Mouse (Mus musculus) intestine, embryonic 14.5 days (tissue): ENCODE results near the gene Krtap4-16. TPM values are rescaled to one million over a fixed set of nuclear protein-coding genes. Genes with fewer than 3 reads are reported as not detected.
"Not testable (repeated sequence)": the region's sequence is repeated elsewhere in the genome, so short reads cannot be mapped to it uniquely, and the experiment has no call there.

ENCODE experiments used
- ATAC-seq: fragments of 200-750 bp; cut with Nextera tagmentation; replicated peaks from 2 replicates; pipeline ENCODE4 v1.8.0; 2017; ENCODE audit warnings: low read depth, moderate number of reproducible peaks, moderate TSS enrichment, moderate library complexity; ENCODE audit not compliant: low FRiP score, low TSS enrichment
- DNase-seq: peaks from one replicate; pipeline ENCODE4 v3.0.0-alpha.2; 2018; ENCODE audit warnings: low spot score
- H3K27ac ChIP-seq: fragments of 300-500 bp; sonication (generic); 2 replicates; pipeline ENCODE4 v1.5.1; 2014; ENCODE audit warnings: low read depth, mild to moderate bottlenecking, control low read depth
- H3K27me3 ChIP-seq: fragments of 300-500 bp; sonication (generic); replicated peaks from 2 replicates; pipeline ENCODE4 v1.6.1; 2014; ENCODE audit warnings: low read length, control low read depth; ENCODE audit not compliant: control insufficient read depth, insufficient read depth
- H3K36me3 ChIP-seq: fragments of 300-500 bp; sonication (generic); 2 replicates; pipeline ENCODE4 v1.6.1; 2014; ENCODE audit warnings: low read length, control low read depth; ENCODE audit not compliant: control insufficient read depth, insufficient read depth
- H3K4me1 ChIP-seq: fragments of 300-500 bp; sonication (generic); replicated peaks from 2 replicates; pipeline ENCODE4 v1.6.1; 2014; ENCODE audit warnings: low read length, control low read depth, mixed read lengths; ENCODE audit not compliant: control insufficient read depth, insufficient read depth
- H3K4me2 ChIP-seq: fragments of 300-500 bp; sonication (generic); 2 replicates; pipeline ENCODE4 v1.6.1; 2014; ENCODE audit warnings: low read length
- H3K4me3 ChIP-seq: fragments of 300-500 bp; sonication (generic); 2 replicates; pipeline ENCODE4 v1.5.1; 2014; ENCODE audit warnings: low read depth, low read length, control low read depth, mixed read lengths
- H3K9ac ChIP-seq: fragments of 300-500 bp; sonication (generic); 2 replicates; pipeline ENCODE4 v1.6.1; 2014; ENCODE audit warnings: mild to moderate bottlenecking, low read length
- H3K9me3 ChIP-seq: fragments of 300-500 bp; sonication (generic); 2 replicates; pipeline ENCODE4 v1.6.1; 2016; ENCODE audit warnings: low read length, control low read depth; ENCODE audit not compliant: control insufficient read depth
- WGBS: fragments of 180-500 bp; shearing (Covaris S2); extraction: QIAGEN DNeasy Blood & Tissue Kit; methylation state at CpG from one replicate; pipeline ENCODE4 v1.1.7; 2014; 5-methylcytosine and 5-hydroxymethylcytosine counted together
- polyA plus RNA-seq: library from polyadenylated mRNA; unstranded; fragments of >200 nt; fragmentation: Nextera tagmentation; extraction: Ambion mirVana; gene quantifications from 2 replicates; pipeline ENCODE4 v1.2.1, GENCODE M21; 2014

The Krtap4-16 gene
- polyA plus RNA-seq, 1 experiment from 2014 or later, result 0.19 TPM

- no peak within 1 kb of the TSS for H3K9ac ChIP-seq
- no peak within 1 kb of the TSS for H3K4me2 ChIP-seq
- no peaks in the 10 kb centered on the region for H3K36me3 ChIP-seq
- no peaks in the 10 kb centered on the region for H3K4me1 ChIP-seq
- no peaks in the 10 kb centered on the region for H3K27me3 ChIP-seq
- no peak within 1 kb of the TSS for H3K27ac ChIP-seq
- ATAC-seq (no peak), DNase-seq (no peak)
- no peaks in the 10 kb centered on the region for H3K9me3 ChIP-seq
- H3K4me3 ChIP-seq, result no peak within 1 kb of the TSS
- WGBS, result 68% methylated on average over 1 of the region's 1 CpGs
Observed at GRCm38 (mm10) chr11:99837966-99838365, 13.4 kb downstream of the Krtap4-16 start, which contains the start of gene 2300003K06Rik. TSS of gene 2300003K06Rik (minus strand) at chr11:99838066.

- H3K4me1 ChIP-seq, DNase-seq, ATAC-seq: not testable (repeated sequence)
Observed at GRCm38 (mm10) chr11:99815566-99815965, 35.8 kb downstream of the Krtap4-16 start, which contains the start of gene Gm11564. TSS of gene Gm11564 (minus strand) at chr11:99815666.

GRCm38 (mm10) chr11:99809792-99810191 lies 41.6 kb downstream of the Krtap4-16 start, which contains the start of gene Krtap4-13:
TSS of gene Krtap4-13 (minus strand) at chr11:99809892.
- H3K4me3 ChIP-seq, H3K4me1 ChIP-seq, DNase-seq, H3K27me3 ChIP-seq, H3K9ac ChIP-seq, H3K36me3 ChIP-seq, ATAC-seq, H3K9me3 ChIP-seq, H3K4me2 ChIP-seq, H3K27ac ChIP-seq: not testable (repeated sequence)

More at GRCm38 (mm10) chr11:99815566-99815965, 35.8 kb downstream of the Krtap4-16 start, which contains the start of gene Gm11564:
- H3K36me3 ChIP-seq, H3K9ac ChIP-seq, H3K27ac ChIP-seq, H3K9me3 ChIP-seq, H3K4me2 ChIP-seq, H3K27me3 ChIP-seq, H3K4me3 ChIP-seq: not testable (repeated sequence)
- 95% methylated on average over 2 of the region's 2 CpGs for whole genome bisulfite sequencing

- H3K9me3 ChIP-seq, ATAC-seq, H3K27me3 ChIP-seq, H3K27ac ChIP-seq, H3K9ac ChIP-seq, H3K36me3 ChIP-seq, H3K4me3 ChIP-seq, H3K4me2 ChIP-seq, H3K4me1 ChIP-seq, DNase-seq: not testable (repeated sequence)
- no CpG with 5 or more reads among the region's 1 CpGs for WGBS
Observed at GRCm38 (mm10) chr11:99804346-99804745, 47.1 kb downstream of the Krtap4-16 start, which contains the start of gene Gm11554. TSS of gene Gm11554 (minus strand) at chr11:99804446.

Other genes with a start within 250 kb of the Krtap4-16 start
- not detected in 2 replicates for gene Gm11938, start 248.3 kb downstream of the Krtap4-16 start, polyA plus RNA-seq
- not detected in 2 replicates for gene Gm11937, start 241.4 kb downstream of the Krtap4-16 start, polyA plus RNA-seq
- gene Krtap2-4, start 236.8 kb downstream of the Krtap4-16 start, polyA plus RNA-seq, result not detected in 2 replicates
- not detected in 2 replicates for gene Gm11562, start 231.2 kb downstream of the Krtap4-16 start, polyA plus RNA-seq
- not detected in 2 replicates for gene Krtap4-1, start 223.4 kb downstream of the Krtap4-16 start, polyA plus RNA-seq
- not detected in 2 replicates for gene Krtap4-2, start 216.5 kb downstream of the Krtap4-16 start, polyA plus RNA-seq
- gene Krtap4-7, start 207.5 kb downstream of the Krtap4-16 start, polyA plus RNA-seq, result not detected in 2 replicates
- not detected in 2 replicates for gene Gm11555, start 201.4 kb downstream of the Krtap4-16 start, polyA plus RNA-seq
- not detected in 2 replicates for gene Gm11563, start 192.6 kb downstream of the Krtap4-16 start, polyA plus RNA-seq
- gene Krtap4-6, start 185.6 kb downstream of the Krtap4-16 start, polyA plus RNA-seq, result not detected in 2 replicates
- not detected in 2 replicates for gene Gm14190, start 160.9 kb downstream of the Krtap4-16 start, polyA plus RNA-seq
- not detected in 2 replicates for gene Gm14180, start 117.3 kb downstream of the Krtap4-16 start, polyA plus RNA-seq
- gene Gm11595, start 78.7 kb downstream of the Krtap4-16 start, polyA plus RNA-seq, result not detected in 2 replicates
- gene Krtap4-8, start 70.9 kb downstream of the Krtap4-16 start, polyA plus RNA-seq, result not detected in 2 replicates
- gene Krtap4-9, start 66.4 kb downstream of the Krtap4-16 start, polyA plus RNA-seq, result not detected in 2 replicates
- gene Gm11596, start 58.1 kb downstream of the Krtap4-16 start, polyA plus RNA-seq, result not detected in 2 replicates
- gene Gm11569, start 52.7 kb downstream of the Krtap4-16 start, polyA plus RNA-seq, result not detected in 2 replicates
- gene Gm11554, start 47.2 kb downstream of the Krtap4-16 start, polyA plus RNA-seq, result not detected in 2 replicates
- not detected in 2 replicates for gene Krtap4-13, start 41.7 kb downstream of the Krtap4-16 start, polyA plus RNA-seq
- not detected in 2 replicates for gene Gm11564, start 35.9 kb downstream of the Krtap4-16 start, polyA plus RNA-seq
- gene 2300003K06Rik, start 13.5 kb downstream of the Krtap4-16 start, polyA plus RNA-seq, result not detected in 2 replicates
- not detected in 2 replicates for gene Gm11568, start 6.3 kb upstream of the Krtap4-16 start, polyA plus RNA-seq
- not detected in 2 replicates for gene Gm11559, start 12.9 kb upstream of the Krtap4-16 start, polyA plus RNA-seq
- not detected in 2 replicates for gene Krtap9-1, start 21.8 kb upstream of the Krtap4-16 start, polyA plus RNA-seq
- gene Gm11567, start 27.6 kb upstream of the Krtap4-16 start, polyA plus RNA-seq, result not detected in 2 replicates
- gene Krtap31-1, start 56.3 kb upstream of the Krtap4-16 start, polyA plus RNA-seq, result not detected in 2 replicates
- gene Gm11565, start 63.1 kb upstream of the Krtap4-16 start, polyA plus RNA-seq, result not detected in 2 replicates
- not detected in 2 replicates for gene Krtap31-2, start 84.7 kb upstream of the Krtap4-16 start, polyA plus RNA-seq
- gene Krtap9-5, start 96.9 kb upstream of the Krtap4-16 start, polyA plus RNA-seq, result not detected in 2 replicates
- gene Krtap29-1, start 127.4 kb upstream of the Krtap4-16 start, polyA plus RNA-seq, result not detected in 2 replicates
- not detected in 2 replicates for gene Krtap16-1, start 135.0 kb upstream of the Krtap4-16 start, polyA plus RNA-seq
- gene Krtap17-1, start 142.4 kb upstream of the Krtap4-16 start, polyA plus RNA-seq, result not detected in 2 replicates
- not detected in 2 replicates for gene Krt33a, start 164.6 kb upstream of the Krtap4-16 start, polyA plus RNA-seq
- gene Krt33b, start 178.3 kb upstream of the Krtap4-16 start, polyA plus RNA-seq, result 0.11 TPM in 1 of 2 replicates, not detected in the other
- gene Krt34, start 189.9 kb upstream of the Krtap4-16 start, polyA plus RNA-seq, result not detected in 2 replicates
- gene Krt31, start 198.9 kb upstream of the Krtap4-16 start, polyA plus RNA-seq, result not detected in 2 replicates
- gene Krt32, start 236.6 kb upstream of the Krtap4-16 start, polyA plus RNA-seq, result not detected in 2 replicates
- gene Krt35, start 244.6 kb upstream of the Krtap4-16 start, polyA plus RNA-seq, result not detected in 2 replicates